Mouse (Mus musculus): ENCODE data around the gene Olfr1338. TPM values are rescaled to one million over a fixed set of nuclear protein-coding genes. Genes with fewer than 3 reads are reported as not detected.
A peak's percentile ranks its signal among the peaks of the same experiment; 100 is the strongest.

Gene Olfr1338
- total RNA-seq, 1 experiment, result not detected

- Histone ChIP-seq H3K36me3 (ENCODE audit: control insufficient read depth, insufficient read depth, low read length, poor library complexity, severe bottlenecking) (no peaks in the 10 kb centered on the region), H3K4me1 (ENCODE audit: control insufficient read depth in 2 of 2, insufficient read depth in 2 of 2, low read length in 2 of 2, poor library complexity in 1 of 2) (peaks cover 2 to 4% of the 10 kb centered on the region in 2 experiments; a peak in 1 of 4 replicates), H3K27ac (ENCODE audit: insufficient read depth, low read depth, low read length, poor library complexity, severe bottlenecking) (peak overlapping the region; percentile 76; the same call in 1 of the 2 replicates), H3K4me3 (ENCODE audit: insufficient read depth in 1 of 2, low read depth in 1 of 2, low read length in 2 of 2, poor library complexity in 1 of 2, severe bottlenecking in 1 of 2) (no peak overlapping the region), H3K9me3 (ENCODE audit: control insufficient read depth, insufficient read depth, low read depth, low read length) (no peaks in the 10 kb centered on the region), H3K9ac (ENCODE audit: insufficient read depth, low read depth, low read length, poor library complexity, severe bottlenecking) (no peak overlapping the region)
- in situ Hi-C loops (cut with MboI; ENCODE audit: low sequenced_read_pairs in 2 of 2, unreplicated experiment in 2 of 2), result no loop called here
- peak; percentile 39 for DNase-seq (ENCODE audit: low read depth, low spot score)
- no peak for TF ChIP-seq CHD2 (IDR thresholded peaks at IDR 0.05; ENCODE audit: low read depth, low read length)
- no peak for TF ChIP-seq HCFC1 (IDR thresholded peaks at IDR 0.05; ENCODE audit: borderline replicate concordance, insufficient read depth, low read length)
- TF ChIP-seq ZC3H11A (IDR thresholded peaks at IDR 0.05; ENCODE audit: borderline replicate concordance, low read depth, low read length), result no peak
- no peak for TF ChIP-seq ZNF384 (IDR thresholded peaks at IDR 0.05; ENCODE audit: low read depth, low read length)
- no peak for TF ChIP-seq MAFK (IDR thresholded peaks at IDR 0.05; ENCODE audit: insufficient read depth, low read depth, low read length)
Observed at GRCm38 (mm10) chr4:118711656-118712055, 46.9 kb downstream of the Olfr1338 start.

GRCm38 (mm10) chr4:118708086-118708485 lies 50.5 kb downstream of the Olfr1338 start:
- Histone ChIP-seq H3K9ac (ENCODE audit: insufficient read depth, low read depth, low read length, poor library complexity, severe bottlenecking) (no peak overlapping the region), H3K4me3 (ENCODE audit: insufficient read depth in 1 of 2, low read depth in 1 of 2, low read length in 2 of 2, poor library complexity in 1 of 2, severe bottlenecking in 1 of 2) (no peak overlapping the region), H3K4me1 (ENCODE audit: control insufficient read depth in 2 of 2, insufficient read depth in 2 of 2, low read length in 2 of 2, poor library complexity in 1 of 2) (peaks cover 2 to 4% of the 10 kb centered on the region in 2 experiments; a peak in 1 of 4 replicates), H3K27ac (ENCODE audit: insufficient read depth, low read depth, low read length, poor library complexity, severe bottlenecking) (no peak overlapping the region), H3K9me3 (ENCODE audit: control insufficient read depth, insufficient read depth, low read depth, low read length) (no peaks in the 10 kb centered on the region), H3K36me3 (ENCODE audit: control insufficient read depth, insufficient read depth, low read length, poor library complexity, severe bottlenecking) (no peaks in the 10 kb centered on the region)
- peak; percentile 84 for TF ChIP-seq MAFK (IDR thresholded peaks at IDR 0.05; ENCODE audit: insufficient read depth, low read depth, low read length)
- TF ChIP-seq ZNF384 (IDR thresholded peaks at IDR 0.05; ENCODE audit: low read depth, low read length), result no peak
- in situ Hi-C loops (cut with MboI; ENCODE audit: low sequenced_read_pairs in 2 of 2, unreplicated experiment in 2 of 2), result no loop called here
- no peak for DNase-seq (ENCODE audit: low read depth, low spot score)

GRCm38 (mm10) chr4:118703223-118703622 lies 55.3 kb downstream of the Olfr1338 start, which contains the start of gene Olfr1341:
Gene Olfr1341 (plus strand): TSS chr4:118703523.
- in situ Hi-C loops (cut with MboI; ENCODE audit: low sequenced_read_pairs in 2 of 2, unreplicated experiment in 2 of 2), result no loop called here
- H3K36me3 ChIP-seq (ENCODE audit: control insufficient read depth, insufficient read depth, low read length, poor library complexity, severe bottlenecking), result no peaks in the 10 kb centered on the region
- no peak within 1 kb of the TSS for H3K9ac ChIP-seq (ENCODE audit: insufficient read depth, low read depth, low read length, poor library complexity, severe bottlenecking)
- DNase-seq (ENCODE audit: low read depth, low spot score), result no peak
- no peaks in the 10 kb centered on the region for H3K9me3 ChIP-seq (ENCODE audit: control insufficient read depth, insufficient read depth, low read depth, low read length)
- H3K27ac ChIP-seq (ENCODE audit: insufficient read depth, low read depth, low read length, poor library complexity, severe bottlenecking), result no peak within 1 kb of the TSS
- no peak within 1 kb of the TSS for H3K4me3 ChIP-seq (ENCODE audit: insufficient read depth in 1 of 2, low read depth in 1 of 2, low read length in 2 of 2, poor library complexity in 1 of 2, severe bottlenecking in 1 of 2)
- no peaks in the 10 kb centered on the region for H3K4me1 ChIP-seq (ENCODE audit: control insufficient read depth in 2 of 2, insufficient read depth in 2 of 2, low read length in 2 of 2, poor library complexity in 1 of 2)
- TF ChIP-seq MAFK (IDR thresholded peaks at IDR 0.05; ENCODE audit: insufficient read depth, low read depth, low read length) (no peak), HCFC1 (IDR thresholded peaks at IDR 0.05; ENCODE audit: borderline replicate concordance, insufficient read depth, low read length) (no peak), ZNF384 (IDR thresholded peaks at IDR 0.05; ENCODE audit: low read depth, low read length) (no peak), ZC3H11A (IDR thresholded peaks at IDR 0.05; ENCODE audit: borderline replicate concordance, low read depth, low read length) (no peak), CHD2 (IDR thresholded peaks at IDR 0.05; ENCODE audit: low read depth, low read length) (no peak)

Other genes starting within 250 kb of the Olfr1338 start
- 3.2 and 8.8 TPM in 2 replicates for gene 2610528J11Rik, start 231.7 kb downstream of the Olfr1338 start, total RNA-seq (2012; rRNA removed)
- gene Tmem125, start 214.7 kb downstream of the Olfr1338 start, total RNA-seq (2012; rRNA removed), result 12.0 and 19.1 TPM in 2 replicates
- gene Cfap57, start 138.0 kb downstream of the Olfr1338 start, total RNA-seq (2012; rRNA removed), result 0.16 and 0.18 TPM in 2 replicates
- gene Ebna1bp2, start 137.9 kb downstream of the Olfr1338 start, total RNA-seq (2012; rRNA removed), result 165 and 182 TPM in 2 replicates
- gene Olfr62, start 99.8 kb downstream of the Olfr1338 start, total RNA-seq (2012; rRNA removed), result not detected in 2 replicates
- gene Olfr1342, start 66.0 kb downstream of the Olfr1338 start, total RNA-seq (2012; rRNA removed), result not detected in 2 replicates
- gene Olfr1341, start 55.2 kb downstream of the Olfr1338 start, total RNA-seq (2012; rRNA removed), result 0.04 TPM in 1 of 2 replicates, not detected in the other
- gene Olfr1340, start 38.6 kb downstream of the Olfr1338 start, total RNA-seq (2012; rRNA removed), result not detected in 2 replicates
- gene Olfr1339, start 26.6 kb downstream of the Olfr1338 start, total RNA-seq (2012; rRNA removed), result not detected in 2 replicates
- gene Olfr1337, start 23.8 kb upstream of the Olfr1338 start, total RNA-seq (2012; rRNA removed), result not detected in 2 replicates
- gene Olfr1335, start 51.2 kb upstream of the Olfr1338 start, total RNA-seq (2012; rRNA removed), result not detected in 2 replicates
- not detected in 2 replicates for gene Olfr1333, start 77.5 kb upstream of the Olfr1338 start, total RNA-seq (2012; rRNA removed)
- gene Olfr1331, start 105.9 kb upstream of the Olfr1338 start, total RNA-seq (2012; rRNA removed), result not detected in 2 replicates
- not detected in 2 replicates for gene Olfr1330, start 129.9 kb upstream of the Olfr1338 start, total RNA-seq (2012; rRNA removed)
- not detected in 2 replicates for gene Olfr1329, start 158.7 kb upstream of the Olfr1338 start, total RNA-seq (2012; rRNA removed)
- gene Olfr1328, start 179.9 kb upstream of the Olfr1338 start, total RNA-seq (2012; rRNA removed), result 0.11 TPM in 1 of 2 replicates, not detected in the other
- not detected in 2 replicates for gene Lao1, start 202.8 kb upstream of the Olfr1338 start, total RNA-seq (2012; rRNA removed)